Mouse (Mus musculus): Measurements from ENCODE around the gene Klhl3. TPM values are rescaled to one million over a fixed set of nuclear protein-coding genes. Genes with fewer than 3 reads are reported as not detected.
A peak's percentile ranks its signal among the peaks of the same experiment; 100 is the strongest.

Gene Klhl3
- polyA plus RNA-seq, 1 experiment = 0.43 TPM

- WGBS = 93% methylated on average over 4 of the region's 4 CpGs
Observed at GRCm38 (mm10) chr13:58053628-58054027, 59.8 kb downstream of the Klhl3 start.

DNA sequence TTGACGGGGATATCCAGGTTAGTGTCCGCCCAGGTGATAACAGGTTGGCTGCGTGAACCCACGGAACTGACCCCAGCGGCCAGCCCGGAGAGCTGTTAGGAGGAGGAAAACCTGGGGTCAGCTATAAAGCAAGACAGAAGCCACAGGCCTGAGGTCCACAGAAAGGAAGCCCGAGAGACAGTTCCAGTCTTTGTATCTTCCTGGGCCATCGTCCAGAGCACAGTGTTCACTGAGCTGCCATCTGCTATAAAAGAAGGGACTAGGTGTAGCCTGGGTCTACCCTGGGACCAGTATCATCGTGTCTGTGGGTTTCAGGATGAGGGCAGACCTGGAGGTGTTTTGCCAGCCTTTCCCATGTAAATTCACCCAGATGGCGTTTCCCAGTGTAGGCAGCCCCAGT is 61.7 kb downstream of the Klhl3 start:
- no peaks in the 10 kb centered on the region for H3K36me3 ChIP-seq (ENCODE audit: control insufficient read depth, insufficient read depth, low read length)
- TF ChIP-seq POLR2A (IDR thresholded peaks at IDR 0.05; ENCODE audit: low read depth, low read length) = no peak
- no peak for TF ChIP-seq CTCF (IDR thresholded peaks at IDR 0.05; ENCODE audit: extremely low read depth, insufficient read length, insufficient replicate concordance, low read depth, low read length)
- H3K4me3 ChIP-seq (ENCODE audit: low read depth, low read length) = no peak overlapping the region
- 77% methylated on average over 10 of the region's 10 CpGs for WGBS
- no peaks in the 10 kb centered on the region for H3K27me3 ChIP-seq (ENCODE audit: control insufficient read depth, insufficient read depth, low read length)
- no peaks in the 10 kb centered on the region for H3K4me1 ChIP-seq (ENCODE audit: control insufficient read depth, insufficient read depth, insufficient read length, low read length)
- no peak overlapping the region for H3K27ac ChIP-seq (ENCODE audit: insufficient read depth, low read depth, low read length)

More at GRCm38 (mm10) chr13:58053628-58054027, 59.8 kb downstream of the Klhl3 start:
- no peaks in the 10 kb centered on the region for H3K36me3 ChIP-seq (ENCODE audit: control insufficient read depth, insufficient read depth, low read length)
- H3K4me1 ChIP-seq (ENCODE audit: control insufficient read depth, insufficient read depth, insufficient read length, low read length) = peaks cover 3% of the 10 kb centered on the region; the same call in 1 of the 2 replicates
- no peaks in the 10 kb centered on the region for H3K27me3 ChIP-seq (ENCODE audit: control insufficient read depth, insufficient read depth, low read length)
- H3K27ac ChIP-seq (ENCODE audit: insufficient read depth, low read depth, low read length) = no peak overlapping the region
- no peak overlapping the region for H3K4me3 ChIP-seq (ENCODE audit: low read depth, low read length)
- no peak for TF ChIP-seq POLR2A (IDR thresholded peaks at IDR 0.05; ENCODE audit: low read depth, low read length)
- TF ChIP-seq CTCF (IDR thresholded peaks at IDR 0.05; ENCODE audit: extremely low read depth, insufficient read length, insufficient replicate concordance, low read depth, low read length) = no peak

- WGBS = 62% methylated on average over 7 of the region's 7 CpGs
- Histone ChIP-seq H3K4me3 (ENCODE audit: low read depth, low read length) (no peak overlapping the region), H3K27me3 (ENCODE audit: control insufficient read depth, insufficient read depth, low read length) (no peaks in the 10 kb centered on the region), H3K36me3 (ENCODE audit: control insufficient read depth, insufficient read depth, low read length) (no peaks in the 10 kb centered on the region), H3K27ac (ENCODE audit: insufficient read depth, low read depth, low read length) (no peak overlapping the region), H3K4me1 (ENCODE audit: control insufficient read depth, insufficient read depth, insufficient read length, low read length) (no peaks in the 10 kb centered on the region)
- TF ChIP-seq POLR2A (IDR thresholded peaks at IDR 0.05; ENCODE audit: low read depth, low read length) = no peak
- TF ChIP-seq CTCF (IDR thresholded peaks at IDR 0.05; ENCODE audit: extremely low read depth, insufficient read length, insufficient replicate concordance, low read depth, low read length) = no peak
Observed at GRCm38 (mm10) chr13:58051251-58051650, 62.1 kb downstream of the Klhl3 start.

GRCm38 (mm10) chr13:58049121-58049520 is 64.3 kb downstream of the Klhl3 start:
- WGBS = 53% methylated on average over 5 of the region's 5 CpGs
- H3K36me3 ChIP-seq (ENCODE audit: control insufficient read depth, insufficient read depth, low read length) = no peaks in the 10 kb centered on the region
- TF ChIP-seq CTCF (IDR thresholded peaks at IDR 0.05; ENCODE audit: extremely low read depth, insufficient read length, insufficient replicate concordance, low read depth, low read length) = no peak
- no peak for TF ChIP-seq POLR2A (IDR thresholded peaks at IDR 0.05; ENCODE audit: low read depth, low read length)
- no peaks in the 10 kb centered on the region for H3K27me3 ChIP-seq (ENCODE audit: control insufficient read depth, insufficient read depth, low read length)
- no peaks in the 10 kb centered on the region for H3K4me1 ChIP-seq (ENCODE audit: control insufficient read depth, insufficient read depth, insufficient read length, low read length)
- H3K27ac ChIP-seq (ENCODE audit: insufficient read depth, low read depth, low read length) = no peak overlapping the region
- H3K4me3 ChIP-seq (ENCODE audit: low read depth, low read length) = no peak overlapping the region

- no peaks in the 10 kb centered on the region for H3K27me3 ChIP-seq (ENCODE audit: control insufficient read depth, insufficient read depth, low read length)
- 86% methylated on average over 3 of the region's 3 CpGs for WGBS
- H3K36me3 ChIP-seq (ENCODE audit: control insufficient read depth, insufficient read depth, low read length) = no peaks in the 10 kb centered on the region
- H3K4me1 ChIP-seq (ENCODE audit: control insufficient read depth, insufficient read depth, insufficient read length, low read length) = no peaks in the 10 kb centered on the region
- TF ChIP-seq POLR2A (IDR thresholded peaks at IDR 0.05; ENCODE audit: low read depth, low read length) (no peak), CTCF (IDR thresholded peaks at IDR 0.05; ENCODE audit: extremely low read depth, insufficient read length, insufficient replicate concordance, low read depth, low read length) (peak; percentile 33; the same call in 1 of the 2 replicates)
- no peak overlapping the region for H3K4me3 ChIP-seq (ENCODE audit: low read depth, low read length)
- no peak overlapping the region for H3K27ac ChIP-seq (ENCODE audit: insufficient read depth, low read depth, low read length)
Observed at GRCm38 (mm10) chr13:58048076-58048475, 65.3 kb downstream of the Klhl3 start.

- no peak overlapping the region for H3K27ac ChIP-seq (ENCODE audit: insufficient read depth, low read depth, low read length)
- H3K36me3 ChIP-seq (ENCODE audit: control insufficient read depth, insufficient read depth, low read length) = no peaks in the 10 kb centered on the region
- no peaks in the 10 kb centered on the region for H3K4me1 ChIP-seq (ENCODE audit: control insufficient read depth, insufficient read depth, insufficient read length, low read length)
- no peak overlapping the region for H3K4me3 ChIP-seq (ENCODE audit: low read depth, low read length)
- WGBS = 77% methylated on average over 7 of the region's 7 CpGs
- no peaks in the 10 kb centered on the region for H3K27me3 ChIP-seq (ENCODE audit: control insufficient read depth, insufficient read depth, low read length)
- TF ChIP-seq CTCF (IDR thresholded peaks at IDR 0.05; ENCODE audit: extremely low read depth, insufficient read length, insufficient replicate concordance, low read depth, low read length) = no peak
- TF ChIP-seq POLR2A (IDR thresholded peaks at IDR 0.05; ENCODE audit: low read depth, low read length) = no peak
Observed at GRCm38 (mm10) chr13:58046178-58046577, 67.2 kb downstream of the Klhl3 start.

DNA sequence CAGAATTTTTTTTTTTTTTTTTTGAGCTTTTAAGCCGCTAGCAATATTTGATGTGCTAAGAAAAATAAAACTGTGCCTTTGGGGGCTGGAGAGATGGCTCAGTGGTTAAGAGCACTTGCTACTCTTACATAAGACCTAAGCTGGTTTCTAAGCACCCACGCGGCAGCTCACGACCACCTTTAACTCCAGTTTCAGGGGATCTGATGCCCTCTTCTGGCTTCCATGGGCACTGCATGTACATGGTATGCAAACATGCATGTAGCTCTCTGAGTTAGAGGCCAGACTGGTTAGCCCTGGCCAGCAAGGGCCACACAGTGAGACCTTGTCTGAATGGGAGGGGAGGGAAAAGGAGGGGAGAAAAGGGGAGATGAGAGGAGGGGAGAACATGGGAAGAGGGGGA is 68.1 kb downstream of the Klhl3 start:
- Histone ChIP-seq H3K36me3 (ENCODE audit: control insufficient read depth, insufficient read depth, low read length) (no peaks in the 10 kb centered on the region), H3K27ac (ENCODE audit: insufficient read depth, low read depth, low read length) (no peak overlapping the region), H3K4me3 (ENCODE audit: low read depth, low read length) (no peak overlapping the region), H3K27me3 (ENCODE audit: control insufficient read depth, insufficient read depth, low read length) (no peaks in the 10 kb centered on the region), H3K4me1 (ENCODE audit: control insufficient read depth, insufficient read depth, insufficient read length, low read length) (no peaks in the 10 kb centered on the region)
- 75% methylated on average over 4 of the region's 4 CpGs for WGBS
- no peak; the same call in 1 of the 2 replicates for TF ChIP-seq CTCF (IDR thresholded peaks at IDR 0.05; ENCODE audit: extremely low read depth, insufficient read length, insufficient replicate concordance, low read depth, low read length)
- no peak for TF ChIP-seq POLR2A (IDR thresholded peaks at IDR 0.05; ENCODE audit: low read depth, low read length)

All from small intestine, adult 2 months (tissue).